Mouse (Mus musculus): ENCODE measurements around the gene 1700074P13Rik. TPM values are rescaled to one million over a fixed set of nuclear protein-coding genes. Genes with fewer than 3 reads are reported as not detected.

1700074P13Rik gene
- polyA plus RNA-seq (2014; fragmentation: Illumina TruSeq; extraction: RNeasy Lipid Tissue Mini Kit (QIAGEN cat#74804); ENCODE audit: low read depth, low replicate concordance): not detected

DNA sequence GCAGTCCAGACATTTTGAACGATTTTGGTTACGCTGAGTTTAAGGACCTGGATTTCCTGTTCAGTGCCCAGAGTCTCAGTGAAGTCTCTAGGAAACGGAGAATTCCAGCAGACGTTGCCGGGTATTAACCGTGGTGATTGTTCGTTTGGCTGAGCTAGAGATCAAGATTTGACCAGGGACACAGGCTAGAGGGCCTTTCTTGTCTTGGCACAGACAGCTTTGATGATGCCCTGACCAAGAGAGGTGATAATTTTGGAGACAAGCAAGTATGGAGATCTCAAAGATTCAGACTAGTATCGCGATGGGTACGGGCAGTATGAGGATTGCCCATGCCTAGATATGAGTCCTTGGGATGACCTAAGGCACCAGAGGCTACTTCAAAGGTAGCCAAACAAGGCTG is at the start of gene 1700074P13Rik:
Gene 1700074P13Rik, minus strand, starts transcription at position 101 of the 400 bp plus-strand sequence.

DNA sequence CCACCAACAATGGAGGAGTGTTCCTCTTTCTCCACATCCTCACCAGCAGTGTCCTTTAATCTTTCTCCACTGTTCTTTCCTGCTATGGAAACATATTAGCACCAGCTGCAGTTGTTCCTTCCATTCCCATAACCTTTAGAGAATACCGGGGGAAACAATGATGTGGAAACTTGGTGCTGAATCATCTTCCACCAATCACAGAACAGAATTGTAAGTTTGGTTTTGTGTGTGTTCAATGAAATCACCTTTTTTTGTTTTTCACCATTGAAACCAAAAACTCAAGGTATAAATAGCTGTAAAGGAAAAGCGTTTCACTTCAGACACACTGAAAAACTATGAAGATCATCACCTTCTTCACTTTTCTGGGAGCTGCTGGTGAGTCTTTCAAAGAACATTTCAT is 24.1 kb upstream of the 1700074P13Rik start, which contains the start of gene 1810009J06Rik:
Gene 1810009J06Rik, plus strand, starts transcription at position 301 of the 400 bp plus-strand sequence.

GRCm38 (mm10) chr6:40951770-40952169 is 11.4 kb upstream of the 1700074P13Rik start, which contains the start of gene Gm4744:
Gene Gm4744 (minus strand): TSS chr6:40951870.

DNA sequence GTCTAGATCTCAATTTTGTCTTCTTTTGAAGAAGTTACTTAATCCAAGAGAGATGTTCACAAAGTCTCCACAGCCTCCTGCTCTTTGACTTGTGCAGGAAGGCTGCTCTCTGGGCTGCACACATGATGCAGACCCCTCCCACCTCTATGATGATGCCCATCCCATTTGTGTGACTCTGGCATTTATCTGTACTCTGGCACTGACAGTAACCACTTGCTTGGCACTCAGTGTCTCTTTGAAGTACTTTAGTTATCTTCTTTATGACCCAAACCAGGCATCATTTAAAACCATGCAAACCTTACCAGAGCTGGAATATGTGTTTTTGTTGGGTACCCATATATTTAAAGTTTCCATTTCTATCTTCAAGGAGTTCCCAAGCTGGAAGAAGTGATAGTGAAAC is 40.1 kb downstream of the 1700074P13Rik start, which contains the start of gene Prss58:
Gene Prss58, minus strand, starts transcription at position 101 of the 400 bp plus-strand sequence.

GRCm38 (mm10) chr6:40887394-40887793 is 53.0 kb downstream of the 1700074P13Rik start, which contains the start of gene Moxd2:
Gene Moxd2 (minus strand): TSS chr6:40887494.

Other genes starting within 250 kb of the 1700074P13Rik start
- not detected for gene Moxd2, start 53.1 kb downstream of the 1700074P13Rik start, polyA plus RNA-seq (2014; fragmentation: Illumina TruSeq; extraction: RNeasy Lipid Tissue Mini Kit (QIAGEN cat#74804); ENCODE audit: low read depth, low replicate concordance)
- not detected for gene Prss58, start 40.2 kb downstream of the 1700074P13Rik start, polyA plus RNA-seq (2014; fragmentation: Illumina TruSeq; extraction: RNeasy Lipid Tissue Mini Kit (QIAGEN cat#74804); ENCODE audit: low read depth, low replicate concordance)
- gene Gm4744, start 11.3 kb upstream of the 1700074P13Rik start, polyA plus RNA-seq (2014; fragmentation: Illumina TruSeq; extraction: RNeasy Lipid Tissue Mini Kit (QIAGEN cat#74804); ENCODE audit: low read depth, low replicate concordance): not detected
- not detected for gene 1810009J06Rik, start 24.2 kb upstream of the 1700074P13Rik start, polyA plus RNA-seq (2014; fragmentation: Illumina TruSeq; extraction: RNeasy Lipid Tissue Mini Kit (QIAGEN cat#74804); ENCODE audit: low read depth, low replicate concordance)
- not detected for gene Gm2663, start 58.9 kb upstream of the 1700074P13Rik start, polyA plus RNA-seq (2014; fragmentation: Illumina TruSeq; extraction: RNeasy Lipid Tissue Mini Kit (QIAGEN cat#74804); ENCODE audit: low read depth, low replicate concordance)
- gene 2210010C04Rik, start 95.0 kb upstream of the 1700074P13Rik start, polyA plus RNA-seq (2014; fragmentation: Illumina TruSeq; extraction: RNeasy Lipid Tissue Mini Kit (QIAGEN cat#74804); ENCODE audit: low read depth, low replicate concordance): 6.6 TPM

All from sigmoid colon, adult 10 weeks (tissue).